Mouse (Mus musculus): ENCODE measurements at regions not wholly inside any gene's neighbourhood (a gene's known extent, or its start where the extent isn't known, plus 50 kb on each side); places are given as distances from the start of the nearest gene placed in this dataset.

DNA sequence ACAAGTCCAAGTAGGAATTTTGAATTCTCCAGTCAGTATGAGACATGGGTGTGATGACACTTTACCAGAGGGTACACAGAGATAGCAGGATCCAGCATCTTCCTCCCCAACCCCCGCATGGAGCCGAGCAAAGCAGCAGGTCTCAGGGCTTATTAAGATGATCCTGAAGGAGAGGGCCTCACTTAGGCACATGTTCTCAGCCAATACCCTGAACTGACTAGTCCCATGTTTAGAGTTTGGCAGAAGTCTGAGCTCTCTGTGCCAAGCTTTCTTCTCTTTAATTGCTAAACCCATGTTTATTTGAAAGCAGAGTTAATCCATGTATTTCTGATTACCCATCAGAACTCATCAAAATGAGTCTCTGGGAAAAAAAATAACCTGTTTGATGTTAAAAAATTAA lies 402.0 kb downstream of the Atp6ap1l start:
- TF ChIP-seq CTCF (IDR thresholded peaks at IDR 0.05; ENCODE audit: borderline replicate concordance, insufficient read depth, low read depth, low read length) = no peak
- no peak for TF ChIP-seq POLR2A (IDR thresholded peaks at IDR 0.05; ENCODE audit: borderline replicate concordance, insufficient read depth, low read length)
